Mouse (Mus musculus): Measurements from ENCODE around the gene Tapbpl.

Tapbpl gene

GRCm38 (mm10) chr6:125239547-125239946 is 7.9 kb upstream of the Tapbpl start:
- no peak for DNase-seq

- DNase-seq, result no peak
These were observed 6.7 kb upstream of the Tapbpl start for GRCm38 (mm10) chr6:125238396-125238795.

- no peak for DNase-seq
These were observed 5.8 kb upstream of the Tapbpl start for GRCm38 (mm10) chr6:125237421-125237820.

- DNase-seq, result no peak
These were observed 5.1 kb upstream of the Tapbpl start, which contains the start of gene Cd27 for GRCm38 (mm10) chr6:125236782-125237181. Gene Cd27, minus strand, starts transcription at chr6:125237010.

- no peak for DNase-seq
These were observed 4.7 kb upstream of the Tapbpl start for GRCm38 (mm10) chr6:125236341-125236740.

- no peak for DNase-seq
These were observed 2.8 kb upstream of the Tapbpl start for GRCm38 (mm10) chr6:125234520-125234828.

- DNase-seq, result no peak
These were observed 2.3 kb upstream of the Tapbpl start for GRCm38 (mm10) chr6:125233816-125234519.

- no peak for DNase-seq
These were observed 856 bp upstream of the Tapbpl start for GRCm38 (mm10) chr6:125232516-125232915.

- DNase-seq, result no peak
These were observed 381 bp upstream of the Tapbpl start for GRCm38 (mm10) chr6:125232045-125232437.

- DNase-seq, result no peak
These were observed 1.1 kb downstream of the Tapbpl start for GRCm38 (mm10) chr6:125230571-125230970.

GRCm38 (mm10) chr6:125225518-125226115 is 6.0 kb downstream of the Tapbpl start:
- peak; percentile 22 to 35 for DNase-seq

- no peak for DNase-seq
These were observed 9.1 kb downstream of the Tapbpl start for GRCm38 (mm10) chr6:125222577-125222976.

- no peak for DNase-seq
These were observed 9.5 kb downstream of the Tapbpl start for GRCm38 (mm10) chr6:125222146-125222545.

- no peak for DNase-seq
These were observed 10.4 kb downstream of the Tapbpl start for GRCm38 (mm10) chr6:125221115-125221745.

- peak; percentile 64 to 73 for DNase-seq
These were observed 12.7 kb downstream of the Tapbpl start for GRCm38 (mm10) chr6:125218963-125219362.

GRCm38 (mm10) chr6:125217899-125218298 is 13.8 kb downstream of the Tapbpl start:
- DNase-seq, result peak in 1 of 2 experiments; percentile 35

GRCm38 (mm10) chr6:125216898-125217297 is 14.8 kb downstream of the Tapbpl start:
- peak; percentile 48 to 51 for DNase-seq

- DNase-seq, result peak; percentile 95
These were observed 16.3 kb downstream of the Tapbpl start, which contains the start of gene Vamp1 for GRCm38 (mm10) chr6:125215148-125215954. Gene Vamp1, plus strand, starts transcription at chr6:125215551.

- no peak for DNase-seq
These were observed 17.9 kb downstream of the Tapbpl start for GRCm38 (mm10) chr6:125213715-125214114.

- DNase-seq, result no peak
These were observed 18.5 kb downstream of the Tapbpl start for GRCm38 (mm10) chr6:125213129-125213528.

GRCm38 (mm10) chr6:125212621-125213020 is 19.0 kb downstream of the Tapbpl start:
- no peak for DNase-seq

- DNase-seq, result no peak
These were observed 21.2 kb downstream of the Tapbpl start for GRCm38 (mm10) chr6:125210436-125210835.

GRCm38 (mm10) chr6:125197166-125197565 is 34.5 kb downstream of the Tapbpl start:
- DNase-seq, result no peak

All from cerebellum, adult 18-20 months (tissue).